Mouse (Mus musculus) heart, embryonic 14.5 days (tissue): ENCODE measurements at regions not wholly inside any gene's neighbourhood (a gene's known extent, or its start where the extent isn't known, plus 50 kb on each side); places are given as distances from the start of the nearest gene placed in this dataset.

ENCODE experiments used
- ATAC-seq: fragments of 200-750 bp; cut with Nextera tagmentation; 2 replicates; pipeline ENCODE4 v1.8.0; 2017; ENCODE audit warnings: low read depth, moderate TSS enrichment; ENCODE audit not compliant: insufficient number of reproducible peaks, insufficient read depth, low FRiP score
- H3K27ac ChIP-seq, 2 experiments: fragments of 200-500 bp in 1 of 2; fragments of 300-500 bp in 1 of 2; sonication (generic) in 1 of 2; replicated peaks in 1 of 2; 2 replicates each; pipeline ENCODE4 v1.5.1; 2012 to 2014; ENCODE audit warnings: low read depth in 2 of 2, low read length in 2 of 2, control low read depth in 1 of 2, mild to moderate bottlenecking in 1 of 2, mixed read lengths in 1 of 2; ENCODE audit not compliant: control insufficient read depth in 1 of 2, insufficient read depth in 1 of 2
- H3K27me3 ChIP-seq: fragments of 300-500 bp; sonication (generic); 2 replicates; pipeline ENCODE4 v1.6.1; 2014; ENCODE audit warnings: mild to moderate bottlenecking, low read length, control low read depth; ENCODE audit not compliant: control insufficient read depth, insufficient read depth
- H3K36me3 ChIP-seq: fragments of 300-500 bp; sonication (generic); 2 replicates; pipeline ENCODE4 v1.6.1; 2014; ENCODE audit warnings: mild to moderate bottlenecking, control low read depth, low read length, mixed read lengths; ENCODE audit not compliant: control insufficient read depth, insufficient read depth
- H3K4me1 ChIP-seq, 2 experiments: fragments of 200-500 bp in 1 of 2; fragments of 300-500 bp in 1 of 2; sonication (generic) in 1 of 2; 2 replicates each; pipeline ENCODE4 v1.6.1; 2012 to 2014; ENCODE audit warnings: low read length in 2 of 2, control low read depth in 1 of 2, mixed read lengths in 1 of 2; ENCODE audit not compliant: control insufficient read depth in 2 of 2, insufficient read depth in 2 of 2
- H3K4me2 ChIP-seq: fragments of 300-500 bp; sonication (generic); 2 replicates; pipeline ENCODE4 v1.6.1; 2014; ENCODE audit warnings: mild to moderate bottlenecking, low read length
- H3K4me3 ChIP-seq, 2 experiments: fragments of 200-500 bp in 1 of 2; fragments of 300-500 bp in 1 of 2; sonication (generic) in 1 of 2; 2 replicates each; pipeline ENCODE4 v1.5.1; 2012 to 2014; ENCODE audit warnings: low read length in 2 of 2, mild to moderate bottlenecking in 2 of 2, control low read depth in 1 of 2, low read depth in 1 of 2, moderate library complexity in 1 of 2; ENCODE audit not compliant: control insufficient read depth in 1 of 2, insufficient read depth in 1 of 2
- H3K9ac ChIP-seq: fragments of 300-500 bp; sonication (generic); 2 replicates; pipeline ENCODE4 v1.6.1; 2014; ENCODE audit warnings: mild to moderate bottlenecking, low read length
- H3K9me3 ChIP-seq: fragments of 300-500 bp; sonication (generic); 2 replicates; pipeline ENCODE4 v1.6.1; 2016; ENCODE audit warnings: low read length, control low read depth; ENCODE audit not compliant: control insufficient read depth
- WGBS: fragments of 180-500 bp; shearing (Covaris S2); extraction: QIAGEN DNeasy Blood & Tissue Kit; methylation state at CpG from one replicate; pipeline ENCODE4 v1.1.7; 2014; 5-methylcytosine and 5-hydroxymethylcytosine counted together

DNA sequence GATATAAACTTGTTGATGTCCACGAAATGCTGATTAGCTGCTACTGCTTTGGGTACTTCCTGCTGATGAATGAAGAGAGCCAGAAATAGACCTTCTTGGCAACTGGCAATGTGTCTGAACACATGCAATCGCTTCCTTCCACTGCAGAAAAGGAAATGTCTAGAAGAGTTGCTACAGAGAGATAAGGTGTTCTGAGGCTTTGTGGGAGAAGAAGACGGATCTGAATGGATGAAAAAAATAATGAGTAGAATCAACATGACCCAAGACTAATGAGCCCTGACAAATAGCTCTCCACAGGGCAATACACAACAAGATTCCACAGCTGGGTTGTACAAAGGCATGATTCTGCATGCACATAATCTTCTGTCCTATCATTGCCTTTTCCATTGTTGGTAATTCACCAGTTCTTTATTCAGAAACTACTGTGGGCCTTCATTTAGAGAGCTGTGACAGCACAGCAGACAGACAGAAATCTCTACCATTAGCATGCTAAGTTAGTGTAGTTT is 268.7 kb upstream of the Klf6 start:
- 1% methylated on average over 3 of the region's 3 CpGs for WGBS
- Histone ChIP-seq H3K27ac (peak overlapping the region; percentile 67 to 75), H3K4me1 (peaks cover 0 to 16% of the 10 kb centered on the region in 2 experiments; a peak in 3 of 4 replicates), H3K4me2 (peak overlapping the region; percentile 36), H3K4me3 (no peak overlapping the region), H3K27me3 (no peaks in the 10 kb centered on the region), H3K9ac (no peak overlapping the region), H3K9me3 (no peaks in the 10 kb centered on the region), H3K36me3 (no peaks in the 10 kb centered on the region)
- ATAC-seq, result peak; percentile 72

DNA sequence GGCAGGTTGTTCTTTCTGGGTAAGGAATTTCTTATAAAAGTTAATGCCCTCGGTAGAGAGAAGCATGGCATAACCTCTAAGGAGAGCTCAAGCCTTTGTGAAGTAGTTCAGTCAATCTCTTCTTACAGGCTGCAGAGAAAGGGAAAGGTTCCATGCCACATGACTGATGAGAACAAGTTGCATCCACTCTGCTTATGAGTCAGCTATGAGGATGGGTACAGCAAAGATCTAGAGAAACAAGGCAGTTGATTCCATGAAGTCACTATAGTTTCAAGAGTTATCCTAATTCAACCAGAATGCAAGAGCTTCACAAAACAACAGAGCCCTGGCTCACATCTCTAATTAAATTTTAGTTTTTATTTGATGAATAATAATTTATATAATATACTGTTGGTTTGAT is 259.6 kb upstream of the Klf6 start:
- H3K27me3 ChIP-seq, result no peaks in the 10 kb centered on the region
- no peak for ATAC-seq
- 66% methylated on average over 1 of the region's 1 CpGs for WGBS
- H3K4me2 ChIP-seq, result no peak overlapping the region
- H3K9me3 ChIP-seq, result no peaks in the 10 kb centered on the region
- H3K4me1 ChIP-seq, result peaks cover 3 to 19% of the 10 kb centered on the region in 2 experiments; a peak in 3 of 4 replicates
- H3K27ac ChIP-seq, result no peak overlapping the region
- no peak overlapping the region for H3K4me3 ChIP-seq
- H3K36me3 ChIP-seq, result no peaks in the 10 kb centered on the region
- H3K9ac ChIP-seq, result no peak overlapping the region

DNA sequence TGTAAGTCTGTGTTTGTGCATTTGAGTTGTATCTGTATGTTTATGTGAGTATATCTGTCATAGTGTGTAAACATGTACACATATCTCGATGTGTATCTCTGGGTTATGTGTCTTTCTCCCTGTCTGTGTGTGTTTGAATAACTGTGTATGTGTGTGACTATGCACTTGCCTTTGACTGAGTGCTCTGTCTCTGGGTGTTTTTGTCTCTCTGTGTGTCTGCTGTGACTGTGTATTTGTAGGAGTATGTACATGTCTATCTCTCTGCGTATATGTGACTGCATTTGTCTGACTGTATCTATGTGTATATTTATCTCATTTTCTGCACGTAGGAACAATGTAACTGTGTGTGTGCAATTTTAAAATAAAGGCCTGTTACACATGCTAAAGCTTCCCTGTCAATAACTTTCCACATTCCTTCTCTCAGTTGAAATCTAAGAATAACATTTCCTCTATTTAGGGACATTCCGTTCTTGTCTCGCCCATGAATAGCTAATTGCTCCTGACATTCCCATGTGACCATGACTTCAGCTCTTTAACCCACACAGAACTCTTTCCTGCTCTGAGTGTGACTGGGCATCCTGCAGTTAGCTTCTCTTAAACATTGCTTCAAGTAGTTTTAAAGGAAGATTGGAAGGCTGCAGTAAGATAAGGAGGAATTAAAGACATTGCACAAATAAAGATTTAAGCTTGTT is 257.2 kb upstream of the Klf6 start:
- Histone ChIP-seq H3K27ac (peak overlapping the region; percentile 79 to 92), H3K27me3 (no peaks in the 10 kb centered on the region), H3K36me3 (no peaks in the 10 kb centered on the region), H3K4me2 (0 out of 2 replicates have a peak overlapping the region, but pooled peaks have one; percentile 24), H3K4me3 (no peak overlapping the region), H3K9me3 (no peaks in the 10 kb centered on the region), H3K9ac (no peak overlapping the region), H3K4me1 (peaks cover 3 to 19% of the 10 kb centered on the region in 2 experiments; a peak in 3 of 4 replicates)
- ATAC-seq, result peak; percentile 82
- WGBS, result 15% methylated on average over 5 of the region's 5 CpGs

DNA sequence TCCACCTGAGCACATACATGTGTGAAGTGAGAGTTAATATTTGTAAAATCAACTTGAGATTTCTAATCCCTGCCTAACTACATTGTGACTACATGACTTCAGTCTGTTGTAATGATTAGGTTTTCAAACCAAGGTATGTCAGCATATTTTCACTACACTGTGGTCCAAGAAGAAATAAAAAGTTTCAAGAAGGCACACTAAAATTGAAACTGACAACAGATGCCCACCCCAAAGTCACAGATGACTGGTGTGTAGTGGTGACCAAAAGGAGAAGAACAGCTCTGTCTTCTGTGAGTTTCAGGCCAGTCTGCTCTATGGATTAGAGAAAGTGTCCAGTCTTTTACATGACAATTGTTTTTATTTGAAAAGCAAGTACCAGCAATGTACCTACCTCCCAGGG is 255.9 kb upstream of the Klf6 start:
- Histone ChIP-seq H3K4me1 (peaks cover 3 to 19% of the 10 kb centered on the region in 2 experiments; a peak in 3 of 4 replicates), H3K4me2 (no peak overlapping the region), H3K36me3 (no peaks in the 10 kb centered on the region), H3K27ac (peak overlapping the region in 1 of 2 experiments; percentile 92; a peak in 2 of 4 replicates), H3K4me3 (no peak overlapping the region), H3K9ac (no peak overlapping the region), H3K9me3 (no peaks in the 10 kb centered on the region), H3K27me3 (no peaks in the 10 kb centered on the region)
- ATAC-seq, result no peak

DNA sequence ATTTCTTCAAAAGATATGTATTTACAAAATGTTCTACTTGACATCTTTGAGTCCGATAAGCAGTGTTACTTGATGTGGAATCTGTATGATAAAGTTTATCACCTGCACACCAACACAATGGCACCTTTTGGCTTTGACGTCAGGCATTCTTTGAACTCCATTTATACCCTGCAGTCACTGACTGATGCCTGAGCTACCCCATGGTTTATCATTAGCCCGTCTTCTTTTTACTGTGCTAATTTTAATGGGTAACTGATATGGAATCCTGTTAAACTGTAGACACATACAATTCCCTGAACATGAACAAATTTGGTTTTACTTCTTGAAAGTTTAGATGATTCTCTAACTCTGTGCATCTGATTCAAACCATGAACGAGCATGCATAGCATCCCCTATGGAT is 253.8 kb upstream of the Klf6 start:
- WGBS, result 70% methylated on average over 4 of the region's 4 CpGs
- H3K9ac ChIP-seq, result no peak overlapping the region
- no peaks in the 10 kb centered on the region for H3K9me3 ChIP-seq

DNA sequence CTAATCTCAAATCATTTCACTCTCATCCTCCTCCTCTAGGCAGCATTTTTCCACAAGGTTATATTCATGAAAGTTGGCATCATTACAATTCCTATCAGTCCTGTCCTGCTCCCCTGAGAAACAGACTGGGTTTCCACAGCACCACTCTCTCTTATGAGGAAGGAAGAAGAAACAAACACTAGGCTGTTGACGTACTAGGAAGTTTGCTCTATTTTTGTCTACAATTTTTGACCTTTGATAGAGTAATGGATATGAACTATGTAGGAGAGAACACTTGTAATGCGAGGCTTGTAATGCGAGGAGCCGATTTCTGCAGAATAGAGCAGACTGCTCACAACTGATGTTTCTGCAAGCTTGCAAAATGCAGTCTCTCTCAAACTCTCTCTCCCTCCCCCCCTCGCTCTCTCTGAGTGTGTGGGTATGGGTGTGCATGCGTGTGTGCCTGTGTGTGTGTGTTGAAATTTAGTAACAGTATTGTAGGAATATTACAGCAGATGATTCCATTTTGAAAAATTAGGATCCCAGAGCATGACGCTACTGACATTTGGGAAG is 247.0 kb upstream of the Klf6 start:
- H3K27ac ChIP-seq, result peak overlapping the region; percentile 55 to 66
- no peak overlapping the region for H3K4me2 ChIP-seq
- no peak overlapping the region for H3K9ac ChIP-seq
- 65% methylated on average over 7 of the region's 7 CpGs for WGBS
- no peak overlapping the region for H3K4me3 ChIP-seq
- H3K27me3 ChIP-seq, result no peaks in the 10 kb centered on the region
- H3K9me3 ChIP-seq, result no peaks in the 10 kb centered on the region
- no peaks in the 10 kb centered on the region for H3K36me3 ChIP-seq
- peaks cover 5 to 11% of the 10 kb centered on the region in 2 experiments for H3K4me1 ChIP-seq
- ATAC-seq, result no peak

More for the DNA sequence above, 253.8 kb upstream of the Klf6 start:
- no peak overlapping the region for H3K4me3 ChIP-seq
- no peak overlapping the region for H3K4me2 ChIP-seq
- H3K27me3 ChIP-seq, result no peaks in the 10 kb centered on the region
- ATAC-seq, result no peak
- no peak overlapping the region for H3K27ac ChIP-seq
- H3K4me1 ChIP-seq, result peaks cover 3 to 19% of the 10 kb centered on the region in 2 experiments; a peak in 3 of 4 replicates
- no peaks in the 10 kb centered on the region for H3K36me3 ChIP-seq

DNA sequence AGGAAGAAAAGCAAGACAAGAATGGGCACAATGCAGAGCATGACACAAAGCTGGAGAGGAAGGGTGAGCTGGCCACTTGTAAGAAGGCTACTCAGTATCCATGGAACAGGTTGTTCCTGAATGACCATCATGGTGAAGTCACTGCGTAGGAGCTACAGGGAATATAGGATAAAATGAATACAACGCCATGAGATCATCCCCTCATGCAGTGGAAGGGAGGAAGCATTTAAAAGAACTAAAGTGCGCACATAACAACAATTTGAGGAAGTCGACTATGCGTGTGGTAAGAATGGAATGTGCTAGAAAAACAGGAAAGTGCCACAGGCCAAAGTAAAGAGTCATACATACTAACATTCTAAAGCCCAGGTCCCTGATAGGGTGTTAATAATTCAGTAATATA is 246.4 kb upstream of the Klf6 start:
- H3K9me3 ChIP-seq, result no peaks in the 10 kb centered on the region
- ATAC-seq, result peak; percentile 26; the same call in 1 of the 2 replicates
- peaks cover 5 to 11% of the 10 kb centered on the region in 2 experiments for H3K4me1 ChIP-seq
- peak overlapping the region; percentile 55 to 66 for H3K27ac ChIP-seq
- no peaks in the 10 kb centered on the region for H3K36me3 ChIP-seq
- 59% methylated on average over 5 of the region's 5 CpGs for WGBS
- no peak overlapping the region for H3K9ac ChIP-seq
- no peak overlapping the region for H3K4me3 ChIP-seq
- H3K27me3 ChIP-seq, result no peaks in the 10 kb centered on the region
- H3K4me2 ChIP-seq, result no peak overlapping the region
